Mouse (Mus musculus) liver (tissue): ENCODE measurements around the gene Ccl11.

Experiments used
- DNase-seq: peaks from one replicate; pipeline ENCODE4 v3.0.0-alpha.2; 2020; ENCODE audit warnings: mixed read lengths

Ccl11 gene

GRCm38 (mm10) chr11:82057646-82058045 is at the start of gene Ccl11:
TSS of gene Ccl11 (plus strand) at chr11:82057823.
- no peak for DNase-seq

GRCm38 (mm10) chr11:82010115-82010514 is 47.5 kb upstream of the Ccl11 start:
- no peak for DNase-seq

- no peak for DNase-seq
These were observed 46.0 kb upstream of the Ccl11 start for GRCm38 (mm10) chr11:82011411-82012193.

- DNase-seq: no peak
These were observed 43.9 kb upstream of the Ccl11 start for GRCm38 (mm10) chr11:82013756-82014155.

GRCm38 (mm10) chr11:82015066-82015465 is 42.6 kb upstream of the Ccl11 start:
- DNase-seq: no peak

- no peak for DNase-seq
These were observed 41.3 kb upstream of the Ccl11 start for GRCm38 (mm10) chr11:82016181-82016780.

GRCm38 (mm10) chr11:82019389-82019788 is 38.2 kb upstream of the Ccl11 start:
- DNase-seq: no peak

GRCm38 (mm10) chr11:82019793-82020192 is 37.8 kb upstream of the Ccl11 start:
- no peak for DNase-seq

- DNase-seq: no peak
These were observed 36.2 kb upstream of the Ccl11 start for GRCm38 (mm10) chr11:82021406-82021805.

- DNase-seq: no peak
These were observed 35.0 kb upstream of the Ccl11 start for GRCm38 (mm10) chr11:82022504-82023056.

GRCm38 (mm10) chr11:82023769-82024168 is 33.9 kb upstream of the Ccl11 start:
- DNase-seq: no peak

- no peak for DNase-seq
These were observed 27.5 kb upstream of the Ccl11 start for GRCm38 (mm10) chr11:82030171-82030570.

- DNase-seq: no peak
These were observed 25.5 kb upstream of the Ccl11 start for GRCm38 (mm10) chr11:82032136-82032535.

- DNase-seq: peak; percentile 34
These were observed 24.8 kb upstream of the Ccl11 start for GRCm38 (mm10) chr11:82032678-82033344.

- DNase-seq: no peak
These were observed 23.2 kb upstream of the Ccl11 start for GRCm38 (mm10) chr11:82034446-82034845.

GRCm38 (mm10) chr11:82035356-82035755 is 22.3 kb upstream of the Ccl11 start, which contains the start of gene Ccl2:
TSS of gene Ccl2 (plus strand) at chr11:82035571.
- peak; percentile 35 for DNase-seq

- no peak for DNase-seq
These were observed 21.8 kb upstream of the Ccl11 start for GRCm38 (mm10) chr11:82035857-82036256.

GRCm38 (mm10) chr11:82038535-82038934 is 19.1 kb upstream of the Ccl11 start, which contains the start of gene Gm17268:
TSS of gene Gm17268 (minus strand) at chr11:82038562.
- no peak for DNase-seq

- DNase-seq: no peak
These were observed 18.4 kb upstream of the Ccl11 start for GRCm38 (mm10) chr11:82039132-82039660.

GRCm38 (mm10) chr11:82041671-82042080 is 15.9 kb upstream of the Ccl11 start:
- DNase-seq: no peak

GRCm38 (mm10) chr11:82045471-82045870 is 12.2 kb upstream of the Ccl11 start, which contains the start of gene Ccl7:
TSS of gene Ccl7 (plus strand) at chr11:82045712.
- no peak for DNase-seq

GRCm38 (mm10) chr11:82047746-82048415 is 9.7 kb upstream of the Ccl11 start:
- peak; percentile 15 for DNase-seq
